Mouse (Mus musculus): ENCODE data around the gene Olfr1044. TPM values are rescaled to one million over a fixed set of nuclear protein-coding genes. Genes with fewer than 3 reads are reported as not detected.
"Not testable (repeated sequence)": the region's sequence is repeated elsewhere in the genome, so short reads cannot be mapped to it uniquely, and the experiment has no call there.

Gene Olfr1044
- not detected for total RNA-seq (2021)

DNA sequence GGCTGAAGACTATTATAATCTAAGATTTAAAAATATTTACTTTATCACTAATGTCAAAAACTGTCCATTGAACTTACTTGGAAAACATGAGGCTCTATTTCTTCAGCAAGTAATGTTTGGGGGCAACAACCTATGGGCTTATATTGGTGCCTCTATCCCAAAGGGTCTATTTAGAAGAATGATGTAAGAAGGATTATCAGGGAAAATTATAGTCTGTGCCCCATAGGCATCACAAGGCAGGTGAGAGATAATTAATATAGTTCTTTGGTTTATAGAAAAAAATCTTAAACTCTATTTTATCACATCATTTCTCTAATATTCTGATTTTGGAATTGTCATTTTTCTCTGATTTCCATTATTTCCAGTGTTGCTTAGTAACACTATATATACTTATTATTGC is at the start of gene Olfr1044:
TSS of gene Olfr1044 (minus strand) at position 101 of the 400 bp plus-strand sequence.
- DNase-seq: no peak

DNA sequence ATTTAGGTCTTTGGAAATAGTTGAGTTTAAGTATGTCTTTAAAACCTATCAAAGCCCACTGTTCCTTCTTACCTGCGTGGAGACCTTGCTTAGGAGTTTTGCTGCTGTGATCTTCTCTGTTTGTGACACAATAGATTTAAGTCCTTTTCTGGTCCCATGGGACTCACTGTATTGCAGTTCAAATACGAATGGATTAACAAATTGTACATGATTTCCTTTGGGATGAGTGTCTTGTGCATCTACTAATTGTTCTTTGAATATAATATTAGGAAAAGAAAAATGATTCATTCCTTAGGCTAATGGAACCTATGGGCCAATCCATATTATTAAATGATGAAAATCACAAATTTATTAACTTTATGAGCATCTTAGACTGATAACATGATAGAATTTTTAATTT is 41.6 kb upstream of the Olfr1044 start, which contains the start of gene Olfr1046:
TSS of gene Olfr1046 (minus strand) at position 101 of the 400 bp plus-strand sequence.
- no peak for DNase-seq

DNA sequence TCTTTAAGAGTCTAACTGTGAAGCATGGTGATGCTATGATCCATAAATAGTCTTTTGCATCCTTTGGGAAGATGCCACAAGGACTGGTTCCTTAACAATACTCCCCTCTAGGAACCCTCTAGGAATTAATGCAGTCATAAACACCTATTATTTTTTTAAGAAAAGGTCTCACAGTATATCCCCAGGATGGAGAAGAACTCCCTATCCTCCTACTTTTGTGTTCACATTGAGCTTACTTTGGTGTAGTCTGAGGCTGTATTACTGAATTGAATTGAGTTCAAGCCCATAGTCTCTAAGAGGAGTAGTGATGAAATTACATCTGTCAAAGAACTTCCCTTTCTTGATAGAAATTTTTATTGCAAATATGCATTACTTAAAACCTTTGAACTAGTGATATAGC is 25.3 kb upstream of the Olfr1044 start, which contains the start of gene Olfr1045:
TSS of gene Olfr1045 (minus strand) at position 101 of the 400 bp plus-strand sequence.
- DNase-seq: no peak

DNA sequence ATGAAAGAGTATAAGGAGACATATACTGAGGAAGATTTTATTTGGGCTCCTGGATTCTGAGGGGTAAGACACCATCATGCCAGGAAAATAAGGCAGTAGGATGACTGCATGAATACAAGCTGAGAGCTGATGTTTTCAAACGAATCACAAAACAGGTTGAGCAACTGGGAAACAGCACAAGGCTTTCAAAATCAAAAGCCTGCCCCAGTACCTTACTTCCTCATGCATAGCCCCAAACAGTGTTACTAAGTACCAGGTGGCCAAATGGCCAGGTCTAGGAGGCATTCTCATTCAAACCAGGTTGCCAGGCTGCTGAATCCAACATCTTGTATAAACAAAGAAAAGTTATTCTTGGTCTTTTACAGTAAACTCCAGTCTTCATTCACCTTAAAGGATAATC is 18.2 kb upstream of the Olfr1044 start:
- DNase-seq: no peak

- no peak for DNase-seq
Observed at GRCm38 (mm10) chr2:86185583-86185982, 8.0 kb upstream of the Olfr1044 start, which contains the start of gene Olfr52. Gene Olfr52 (minus strand): TSS chr2:86185683.

- no peak for DNase-seq
Observed at GRCm38 (mm10) chr2:86179950-86180349, 2.3 kb upstream of the Olfr1044 start.

- not testable (repeated sequence) for DNase-seq
Observed at GRCm38 (mm10) chr2:86175422-86175821, 2.2 kb downstream of the Olfr1044 start.

- no peak for DNase-seq
Observed at GRCm38 (mm10) chr2:86167422-86167821, 10.2 kb downstream of the Olfr1044 start, which contains the start of gene Olfr1043. Gene Olfr1043 (minus strand): TSS chr2:86167522.

DNA sequence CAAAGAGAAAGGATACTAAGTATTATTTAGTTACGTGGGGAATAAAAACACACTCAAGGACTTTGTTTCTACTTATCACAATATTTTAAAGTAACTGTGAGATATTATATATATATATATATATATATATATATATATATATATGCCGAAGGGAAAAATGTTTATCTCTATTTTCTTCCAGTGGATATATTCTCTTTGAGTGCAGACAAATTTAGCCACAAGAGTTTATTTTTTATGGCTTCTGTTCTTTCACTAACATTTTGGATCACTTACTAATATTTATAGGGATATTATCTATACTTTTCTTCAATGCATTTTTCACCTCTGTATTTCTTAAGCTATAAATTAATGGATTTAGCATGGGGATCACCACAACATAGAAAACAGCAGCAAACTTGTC is 15.9 kb downstream of the Olfr1044 start, which contains the start of gene Olfr1042:
TSS of gene Olfr1042 (minus strand) at position 101 of the 400 bp plus-strand sequence.
- no peak for DNase-seq

DNA sequence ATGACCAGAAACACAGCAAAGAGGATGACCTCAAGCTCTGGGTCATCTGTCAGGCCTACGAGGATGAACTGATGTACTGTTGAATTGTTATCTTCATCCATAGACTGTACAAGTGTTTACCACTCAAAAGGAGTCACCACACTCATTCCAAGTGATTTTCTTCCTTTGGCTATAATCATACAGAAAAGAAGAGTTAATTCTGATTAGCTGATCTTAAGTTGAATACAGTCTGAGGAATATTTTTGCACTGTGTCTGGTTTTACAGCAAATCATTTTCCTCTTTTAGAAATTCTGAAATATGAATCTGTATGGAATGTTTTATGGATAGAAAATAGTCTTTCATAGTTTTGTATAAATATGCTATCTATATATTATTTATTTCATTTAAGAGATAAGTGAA is 31.0 kb downstream of the Olfr1044 start, which contains the start of gene Olfr1040:
TSS of gene Olfr1040 (minus strand) at position 101 of the 400 bp plus-strand sequence.
- no peak for DNase-seq

DNA sequence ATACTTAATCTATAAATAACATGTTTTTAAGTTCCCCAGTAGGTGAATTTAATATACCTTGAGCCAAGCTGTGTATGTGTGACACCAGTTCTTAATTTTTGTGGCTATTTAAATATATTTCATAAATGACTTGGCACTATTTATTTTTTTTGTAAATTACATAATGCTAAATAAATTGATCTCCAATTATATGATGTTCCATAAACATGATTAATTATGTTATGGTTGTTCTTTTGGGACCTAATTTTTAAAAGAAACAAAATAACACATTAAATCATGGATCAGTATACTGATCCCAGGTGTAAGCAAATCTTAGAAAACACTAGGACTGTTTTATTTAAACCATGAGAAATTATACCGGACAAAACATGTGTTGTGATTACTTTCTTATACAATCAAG is 41.8 kb downstream of the Olfr1044 start, which contains the start of gene Olfr1039:
TSS of gene Olfr1039 (minus strand) at position 101 of the 400 bp plus-strand sequence.
- no peak for DNase-seq

Other genes with a start within 250 kb of the Olfr1044 start
- not detected for gene Olfr1028, start 227.4 kb downstream of the Olfr1044 start, total RNA-seq (2021)
- not detected for gene Olfr1029, start 203.9 kb downstream of the Olfr1044 start, total RNA-seq (2021)
- gene Olfr1030, start 198.5 kb downstream of the Olfr1044 start, total RNA-seq (2021): not detected
- gene Olfr1031, start 187.5 kb downstream of the Olfr1044 start, total RNA-seq (2021): not detected
- gene Olfr1032, start 172.3 kb downstream of the Olfr1044 start, total RNA-seq (2021): not detected
- gene Olfr1033, start 157.2 kb downstream of the Olfr1044 start, total RNA-seq (2021): not detected
- not detected for gene Olfr1034, start 132.0 kb downstream of the Olfr1044 start, total RNA-seq (2021)
- gene Olfr1036, start 103.8 kb downstream of the Olfr1044 start, total RNA-seq (2021): not detected
- not detected for gene Olfr1037, start 90.4 kb downstream of the Olfr1044 start, total RNA-seq (2021)
- gene Olfr1039, start 41.9 kb downstream of the Olfr1044 start, total RNA-seq (2021): not detected
- gene Olfr1040, start 31.1 kb downstream of the Olfr1044 start, total RNA-seq (2021): not detected
- not detected for gene Olfr1042, start 16.0 kb downstream of the Olfr1044 start, total RNA-seq (2021)
- gene Olfr1043, start 10.3 kb downstream of the Olfr1044 start, total RNA-seq (2021): not detected
- not detected for gene Olfr52, start 7.9 kb upstream of the Olfr1044 start, total RNA-seq (2021)
- gene Olfr1045, start 25.2 kb upstream of the Olfr1044 start, total RNA-seq (2021): not detected
- not detected for gene Olfr1046, start 41.5 kb upstream of the Olfr1044 start, total RNA-seq (2021)
- gene Olfr1047, start 53.6 kb upstream of the Olfr1044 start, total RNA-seq (2021): not detected
- not detected for gene Olfr1048, start 62.5 kb upstream of the Olfr1044 start, total RNA-seq (2021)
- not detected for gene Olfr1049, start 80.5 kb upstream of the Olfr1044 start, total RNA-seq (2021)
- not detected for gene Olfr1051, start 101.3 kb upstream of the Olfr1044 start, total RNA-seq (2021)
- gene Olfr1052, start 114.6 kb upstream of the Olfr1044 start, total RNA-seq (2021): not detected
- gene Olfr1053, start 137.5 kb upstream of the Olfr1044 start, total RNA-seq (2021): not detected
- gene Olfr1054, start 157.6 kb upstream of the Olfr1044 start, total RNA-seq (2021): not detected
- gene Olfr1055, start 172.5 kb upstream of the Olfr1044 start, total RNA-seq (2021): not detected
- not detected for gene Olfr1056, start 184.6 kb upstream of the Olfr1044 start, total RNA-seq (2021)
- not detected for gene Olfr1057, start 200.6 kb upstream of the Olfr1044 start, total RNA-seq (2021)
- not detected for gene Olfr1058, start 210.7 kb upstream of the Olfr1044 start, total RNA-seq (2021)
- not detected for gene Olfr1061, start 236.2 kb upstream of the Olfr1044 start, total RNA-seq (2021)
- gene Olfr1062, start 248.9 kb upstream of the Olfr1044 start, total RNA-seq (2021): not detected

All from layer of hippocampus, postnatal 36 days (tissue).